Mouse (Mus musculus) megakaryocyte, embryonic 14.5 days (primary cell): ENCODE results near the gene Tagap. TPM values are rescaled to one million over a fixed set of nuclear protein-coding genes. Genes with fewer than 3 reads are reported as not detected.
"Not testable (repeated sequence)": the region's sequence is repeated elsewhere in the genome, so short reads cannot be mapped to it uniquely, and the experiment has no call there.

ENCODE experiments used
- H3K27me3 ChIP-seq: replicated peaks from 2 replicates; pipeline ENCODE3; 2012; ENCODE audit warnings: inconsistent platforms
- H3K36me3 ChIP-seq: replicated peaks from 2 replicates; pipeline ENCODE3; 2012; ENCODE audit warnings: low read length, inconsistent platforms, mixed read lengths
- H3K4me1 ChIP-seq: 2 replicates; pipeline ENCODE4 v1.6.1; 2012; ENCODE audit warnings: inconsistent platforms
- H3K4me3 ChIP-seq: replicated peaks from 2 replicates; pipeline ENCODE3; 2012; ENCODE audit warnings: moderate library complexity, mild to moderate bottlenecking, inconsistent platforms
- H3K9me3 ChIP-seq: 2 replicates; pipeline ENCODE4 v1.6.1; 2012; ENCODE audit warnings: inconsistent platforms
- FLI1 ChIP-seq: IDR thresholded peaks from 2 replicates; pipeline ENCODE4 v1.6.1; 2012; ENCODE audit warnings: low read length, inconsistent platforms, mixed read lengths
- GATA1 ChIP-seq: IDR thresholded peaks from 3 replicates; pipeline ENCODE4 v1.6.1; 2012; ENCODE audit warnings: mixed read lengths, low read length, inconsistent platforms, borderline replicate concordance
- polyA plus RNA-seq: library from polyadenylated mRNA; stranded (reverse); fragments of >175 nt; gene quantifications from 2 replicates; pipeline ENCODE4 v1.2.3, GENCODE M21; 2012; ENCODE audit warnings: low replicate concordance; ENCODE audit not compliant: insufficient read depth

Tagap gene
- polyA plus RNA-seq, 1 experiment = 0.49 TPM

DNA sequence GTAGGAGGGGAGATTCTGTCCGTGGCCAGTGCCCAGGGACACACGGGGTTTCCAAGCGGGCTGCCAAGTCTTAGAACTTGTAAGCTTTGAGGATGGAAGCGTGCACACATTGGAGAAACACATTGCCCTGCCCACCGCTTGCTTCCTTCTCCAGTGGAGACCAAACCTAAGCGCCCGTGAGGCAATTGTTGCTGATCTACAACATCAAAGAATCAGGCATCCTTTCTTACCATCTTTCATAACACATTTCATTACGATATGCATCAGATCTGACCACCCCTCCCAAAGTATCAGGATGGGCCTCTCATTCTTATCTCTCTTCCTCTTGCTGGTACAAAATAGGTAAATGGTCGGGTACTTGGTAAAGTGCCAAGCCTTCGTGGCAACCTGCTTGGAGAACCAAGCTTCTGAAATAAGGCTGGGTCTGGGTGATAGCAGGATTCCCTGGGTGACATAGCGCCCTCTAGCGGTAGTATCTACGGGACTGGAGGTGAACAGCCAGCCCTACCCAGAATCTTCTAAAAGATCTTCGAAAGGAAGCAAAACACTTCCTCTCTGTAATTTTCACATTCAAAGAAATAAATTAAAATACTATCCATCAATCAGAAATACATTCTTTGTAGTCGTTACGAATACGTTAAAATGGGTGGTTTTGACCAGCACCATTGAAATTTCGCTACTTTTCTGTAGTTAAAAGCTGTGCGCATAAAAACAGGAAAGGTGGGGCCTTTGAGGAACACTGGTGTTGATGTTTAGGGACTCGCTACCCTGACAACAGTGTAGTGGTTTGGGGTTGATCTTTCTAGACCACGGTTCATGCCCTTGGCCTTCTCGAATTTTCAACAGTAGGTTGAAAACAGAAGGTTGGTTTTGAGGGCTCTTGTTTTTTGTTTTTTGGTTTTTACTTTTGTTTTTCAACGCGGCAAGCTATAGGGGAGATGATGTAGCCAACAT lies 2.1 kb downstream of the Tagap start:
- Histone ChIP-seq H3K27me3 (no peaks in the 10 kb centered on the region), H3K9me3 (no peaks in the 10 kb centered on the region), H3K4me1 (peaks cover 19% of the 10 kb centered on the region), H3K4me3 (peak overlapping the region; percentile 42), H3K36me3 (no peaks in the 10 kb centered on the region)
- TF ChIP-seq GATA1 = no peak
- TF ChIP-seq FLI1 = no peak

DNA sequence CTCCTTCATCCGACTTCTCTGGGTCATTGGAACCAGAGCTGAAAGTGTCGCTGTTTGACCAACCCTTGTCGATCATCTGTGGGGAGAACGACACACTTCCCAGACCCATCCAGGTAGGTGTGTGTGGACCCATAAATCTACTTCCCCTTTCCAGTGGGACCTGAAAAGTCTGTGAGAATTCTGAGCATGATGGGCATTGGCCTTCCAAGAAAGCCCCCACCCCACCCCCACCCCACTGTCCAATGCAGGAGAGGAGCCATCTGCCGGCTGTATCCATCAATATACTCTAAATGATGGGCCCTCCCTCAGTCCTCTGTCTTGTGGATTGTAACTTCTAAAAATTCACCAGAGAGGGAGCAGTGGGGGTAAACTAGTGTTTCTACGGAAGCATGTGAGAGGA lies 2.9 kb downstream of the Tagap start:
- Histone ChIP-seq H3K4me1 (peaks cover 19% of the 10 kb centered on the region), H3K4me3 (no peak overlapping the region), H3K9me3 (no peaks in the 10 kb centered on the region), H3K36me3 (no peaks in the 10 kb centered on the region), H3K27me3 (no peaks in the 10 kb centered on the region)
- no peak for TF ChIP-seq FLI1
- no peak for TF ChIP-seq GATA1

DNA sequence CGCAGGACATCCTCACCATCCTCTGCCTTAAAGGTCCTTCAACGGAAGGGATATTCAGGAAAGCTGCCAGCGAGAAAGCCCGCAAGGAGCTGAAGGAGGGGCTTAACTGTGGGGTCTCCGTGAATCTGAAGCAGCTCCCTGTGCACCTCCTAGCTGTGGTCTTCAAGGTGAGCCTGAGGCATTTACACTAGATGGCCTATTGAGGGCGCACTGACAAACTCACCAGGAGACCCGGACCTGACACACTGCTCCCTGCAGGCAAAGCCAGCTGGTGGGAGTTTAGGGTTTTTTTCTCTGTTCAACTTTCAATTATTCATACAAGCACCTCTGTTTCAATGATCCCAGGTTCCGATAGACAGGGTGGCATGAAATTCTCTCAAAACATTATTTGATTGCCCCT lies 3.5 kb downstream of the Tagap start:
- Histone ChIP-seq H3K4me1 (peaks cover 19% of the 10 kb centered on the region), H3K36me3 (no peaks in the 10 kb centered on the region), H3K4me3 (no peak overlapping the region), H3K9me3 (no peaks in the 10 kb centered on the region), H3K27me3 (no peaks in the 10 kb centered on the region)
- TF ChIP-seq FLI1 (no peak), GATA1 (no peak)

DNA sequence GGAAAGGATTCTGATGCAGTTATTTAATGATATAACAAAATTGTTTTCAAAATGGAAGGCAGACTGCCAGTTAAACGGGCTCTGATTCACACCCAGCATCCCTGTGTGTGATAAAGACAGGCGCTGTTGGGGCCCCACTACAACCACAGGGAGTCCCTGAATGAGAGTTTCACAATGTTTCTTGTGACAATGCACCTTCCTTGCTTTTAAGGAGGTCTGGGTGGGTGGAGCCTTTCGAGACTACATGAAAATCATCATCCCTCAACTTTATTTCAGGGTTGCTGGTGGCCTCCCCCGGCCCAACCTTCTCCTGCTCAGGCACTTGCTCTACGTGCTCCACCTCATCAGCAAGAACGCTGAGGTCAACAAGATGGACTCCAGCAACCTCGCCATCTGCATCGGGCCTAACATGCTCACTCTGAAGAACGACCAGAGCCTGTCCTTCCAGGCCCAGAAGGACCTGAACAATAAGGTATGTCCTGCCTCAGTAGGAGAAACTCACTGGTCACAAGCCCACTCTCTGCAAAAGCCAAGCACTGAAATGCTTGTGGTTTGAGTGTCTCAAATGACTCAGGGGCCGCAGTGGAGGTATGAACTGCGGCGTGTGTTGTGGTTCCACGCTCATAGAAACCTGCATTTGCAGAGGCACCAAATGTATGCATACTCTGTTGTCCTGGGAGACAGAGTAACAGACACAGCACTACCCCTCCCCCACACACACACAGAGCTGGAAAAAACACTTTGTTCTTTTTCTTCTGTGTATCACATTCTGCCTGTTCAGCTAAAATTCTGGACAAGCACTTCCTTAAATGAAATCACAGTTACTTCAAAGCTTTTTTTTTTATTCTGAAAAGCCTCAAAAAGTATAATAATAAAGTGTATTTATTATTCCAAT lies 5.5 kb downstream of the Tagap start:
- no peaks in the 10 kb centered on the region for H3K36me3 ChIP-seq
- no peak overlapping the region for H3K4me3 ChIP-seq
- H3K4me1 ChIP-seq = peaks cover 11% of the 10 kb centered on the region
- TF ChIP-seq FLI1 (no peak), GATA1 (no peak)
- no peaks in the 10 kb centered on the region for H3K9me3 ChIP-seq
- no peaks in the 10 kb centered on the region for H3K27me3 ChIP-seq

DNA sequence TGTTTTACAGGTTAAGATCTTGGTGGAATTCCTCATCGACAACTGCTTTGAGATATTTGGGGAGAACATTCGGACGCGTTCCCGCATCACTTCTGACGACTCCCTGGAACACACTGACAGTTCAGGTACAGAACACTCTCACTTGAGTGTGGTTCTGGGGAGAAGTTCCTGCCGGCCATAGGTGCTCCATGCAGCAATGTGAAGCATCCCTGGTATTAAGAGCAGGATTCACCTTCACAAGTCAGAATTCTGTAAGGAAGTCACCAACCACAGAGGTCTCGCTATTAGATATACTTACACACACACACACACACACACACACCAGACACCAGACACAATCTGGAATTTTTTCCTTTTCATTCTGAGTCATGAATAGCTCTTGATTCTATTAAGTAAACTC lies 6.3 kb downstream of the Tagap start:
- peaks cover 11% of the 10 kb centered on the region for H3K4me1 ChIP-seq
- not testable (repeated sequence) for H3K36me3 ChIP-seq, H3K9me3 ChIP-seq, H3K4me3 ChIP-seq, H3K27me3 ChIP-seq

DNA sequence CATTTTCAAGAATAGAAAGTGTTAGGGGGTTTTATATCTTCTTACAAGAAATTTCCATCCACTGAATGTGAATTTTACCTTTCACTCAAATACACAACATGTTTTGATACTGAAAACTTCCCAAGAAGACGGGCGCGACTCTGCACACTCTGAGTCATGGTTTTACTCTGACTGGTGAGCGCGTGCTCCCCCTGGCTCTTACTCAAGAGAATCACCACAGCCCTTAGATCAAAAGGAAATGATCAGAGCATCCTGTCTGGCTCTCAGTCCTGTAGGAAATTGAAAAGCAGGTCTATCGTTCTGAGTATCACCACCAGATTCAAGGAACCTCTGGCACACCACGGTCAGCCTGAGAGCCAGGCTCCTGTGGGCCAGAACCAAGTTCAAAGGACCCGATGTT lies 13.8 kb downstream of the Tagap start:
- TF ChIP-seq FLI1 (no peak), GATA1 (no peak)
- no peak overlapping the region for H3K4me3 ChIP-seq
- H3K27me3 ChIP-seq = no peaks in the 10 kb centered on the region

DNA sequence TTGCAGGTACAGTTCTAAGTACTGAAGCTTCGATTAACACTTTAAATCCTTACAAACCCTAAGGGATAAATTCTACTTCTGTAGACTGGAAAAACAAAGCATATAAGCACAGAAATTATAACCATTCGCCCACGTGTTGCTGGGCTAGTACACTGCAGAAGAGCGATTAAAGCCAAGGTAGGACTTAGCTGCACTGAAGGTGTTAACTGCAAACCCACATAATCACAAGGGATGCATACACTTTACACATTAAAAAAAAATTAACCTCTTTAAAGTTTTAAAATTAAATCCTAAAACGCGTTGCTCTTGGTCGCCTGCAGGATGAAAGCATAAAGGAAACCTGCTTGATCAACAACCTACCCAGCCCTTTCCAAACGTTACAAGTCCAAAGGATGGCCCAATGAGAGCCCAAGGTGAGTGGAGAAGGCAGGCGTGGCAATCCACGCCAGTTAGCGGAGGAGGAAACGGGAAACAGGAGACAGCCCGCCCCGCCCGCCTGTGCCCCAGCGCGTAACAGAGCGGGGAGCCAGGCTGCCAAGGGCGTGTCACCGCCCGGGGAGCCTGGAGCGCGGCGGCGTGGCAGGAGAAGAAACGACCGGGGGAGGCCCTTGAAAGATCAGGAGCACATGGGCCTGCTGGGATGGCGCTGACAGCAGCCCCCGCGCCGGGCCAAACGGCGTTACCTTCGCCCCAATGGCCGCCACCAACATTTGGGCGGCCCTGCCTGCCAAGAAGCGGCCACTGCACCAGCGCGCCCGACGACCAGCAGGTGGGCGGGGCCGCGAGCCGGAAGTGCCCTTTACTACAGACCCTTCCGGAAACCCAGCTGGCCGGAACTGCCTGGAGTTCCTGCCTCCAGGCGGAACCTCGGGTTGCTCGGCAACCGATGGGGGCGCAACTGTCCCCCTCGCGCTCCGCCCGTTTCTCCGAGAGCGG lies 19.6 kb downstream of the Tagap start, which contains the start of gene Rsph3a:
TSS of gene Rsph3a (plus strand) at position 498 of the 936 bp plus-strand sequence.
- H3K27me3 ChIP-seq, H3K36me3 ChIP-seq, H3K9me3 ChIP-seq: not testable (repeated sequence)
- H3K4me1 ChIP-seq = peaks cover 15% of the 10 kb centered on the region
- H3K4me3 ChIP-seq = peak within 1 kb of the TSS; percentile 90

More for the DNA sequence above, 13.8 kb downstream of the Tagap start:
- Histone ChIP-seq H3K9me3 (no peaks in the 10 kb centered on the region), H3K36me3 (no peaks in the 10 kb centered on the region), H3K4me1 (peaks cover 18% of the 10 kb centered on the region)

DNA sequence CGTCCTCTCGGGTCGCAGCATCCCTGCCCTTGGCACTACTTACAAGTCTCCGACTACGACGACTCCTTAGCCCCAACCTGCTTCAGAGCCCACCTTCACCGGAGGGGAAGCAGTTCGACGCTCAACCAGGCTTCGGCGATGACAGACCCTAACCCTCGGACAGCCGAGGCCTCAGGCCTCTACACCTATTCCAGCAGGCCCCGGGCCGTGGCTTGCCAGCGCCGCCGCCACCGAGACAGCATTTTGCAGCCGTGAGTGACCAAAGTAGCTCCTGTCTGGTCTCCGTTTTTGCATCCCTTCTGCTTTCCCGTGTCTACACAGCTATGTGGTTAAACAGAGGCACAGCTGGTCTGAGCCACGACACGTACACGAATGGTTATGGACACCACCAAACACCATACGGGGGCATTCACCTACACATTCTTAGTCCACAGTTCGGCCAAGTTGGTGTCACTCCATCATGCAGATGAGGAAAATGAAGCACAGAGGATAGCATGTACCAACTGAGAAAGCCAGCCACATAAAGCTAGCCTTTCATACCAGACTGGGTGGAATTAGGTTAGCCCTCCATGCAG lies 20.3 kb downstream of the Tagap start:
- Histone ChIP-seq H3K4me3 (peak overlapping the region; percentile 90), H3K4me1 (peaks cover 15% of the 10 kb centered on the region)
- H3K36me3 ChIP-seq, H3K27me3 ChIP-seq, H3K9me3 ChIP-seq: not testable (repeated sequence)

DNA sequence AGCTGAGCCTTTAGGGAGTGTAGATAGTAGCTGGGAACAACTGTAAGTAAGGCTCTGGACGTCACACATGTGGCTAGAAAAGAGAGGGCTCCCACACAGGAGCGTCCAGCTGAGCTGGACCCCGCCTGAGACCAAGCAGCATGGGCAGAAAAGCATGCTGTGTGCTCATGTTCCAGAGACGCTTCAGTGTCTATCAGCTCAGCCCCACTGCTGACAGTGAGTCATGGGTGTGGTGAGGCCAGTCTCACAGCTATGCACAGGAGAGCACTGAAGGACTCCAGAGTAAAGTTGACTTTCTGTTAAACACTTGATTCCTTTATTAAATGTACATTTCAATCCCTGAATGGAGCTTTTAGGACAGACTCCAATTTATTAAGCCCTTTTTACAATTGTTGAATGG lies 25.5 kb downstream of the Tagap start:
- H3K36me3 ChIP-seq, H3K27me3 ChIP-seq, H3K4me1 ChIP-seq, H3K4me3 ChIP-seq, H3K9me3 ChIP-seq: not testable (repeated sequence)

DNA sequence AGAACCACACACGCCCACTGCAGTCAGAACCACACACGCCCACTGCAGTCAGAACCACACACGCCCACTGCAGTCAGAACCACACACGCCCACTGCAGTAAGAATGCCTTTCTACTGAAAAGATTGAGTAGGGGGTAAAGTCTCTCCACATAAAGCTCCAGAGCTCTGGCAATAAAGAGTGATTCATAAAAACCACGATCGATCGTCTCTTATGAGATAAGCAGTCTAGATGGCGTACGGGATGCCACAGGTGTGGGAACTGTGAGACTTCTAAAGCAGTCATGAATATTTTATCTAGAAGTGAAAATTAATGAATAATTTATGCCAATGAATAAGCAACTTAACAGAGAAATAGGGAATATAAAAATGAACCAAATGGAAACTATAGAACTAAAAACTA lies 31.4 kb downstream of the Tagap start:
- H3K36me3 ChIP-seq, H3K27me3 ChIP-seq, H3K9me3 ChIP-seq, H3K4me1 ChIP-seq, H3K4me3 ChIP-seq: not testable (repeated sequence)

DNA sequence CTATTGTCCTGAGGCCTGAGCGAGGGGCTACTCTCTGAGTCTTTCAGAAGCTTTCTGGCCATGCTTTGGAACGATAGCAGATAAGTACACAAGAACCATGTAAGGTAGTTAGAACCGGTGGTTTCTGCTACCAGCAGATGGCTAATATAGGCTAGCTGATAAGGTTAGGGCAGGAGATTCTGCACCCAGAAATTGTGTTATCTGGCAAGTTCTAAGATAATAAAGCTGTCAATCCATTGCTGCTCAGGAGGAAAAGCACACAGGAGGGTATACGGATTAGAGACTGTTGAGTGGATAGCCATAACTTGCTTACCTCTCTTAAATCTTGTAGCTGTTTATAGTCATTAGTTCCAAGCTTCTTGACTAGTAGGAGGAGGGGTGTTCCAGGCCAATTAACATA lies 37.5 kb downstream of the Tagap start:
- not testable (repeated sequence) for H3K4me1 ChIP-seq, H3K27me3 ChIP-seq, H3K36me3 ChIP-seq, H3K9me3 ChIP-seq, H3K4me3 ChIP-seq

DNA sequence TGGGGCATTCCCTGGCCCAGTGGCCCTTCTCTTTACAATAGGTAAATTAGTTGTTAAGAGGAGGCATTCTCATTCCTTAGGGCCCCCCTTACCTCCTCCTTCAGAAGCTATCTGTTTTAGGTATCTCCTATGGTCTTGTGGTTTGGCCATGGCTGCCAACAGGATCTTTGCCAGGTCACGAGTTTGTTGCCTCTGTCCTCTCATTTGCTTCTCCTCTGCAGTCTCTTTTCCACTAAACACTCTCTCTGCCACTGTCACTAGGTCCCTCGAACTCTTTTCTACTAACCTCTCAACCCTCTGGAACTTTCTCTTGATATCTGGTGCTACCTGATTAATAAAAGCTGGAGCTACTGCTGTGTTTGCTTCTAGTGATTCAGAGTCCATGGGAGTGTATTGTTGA lies 38.6 kb downstream of the Tagap start:
- not testable (repeated sequence) for H3K9me3 ChIP-seq, H3K36me3 ChIP-seq, H3K4me3 ChIP-seq, H3K4me1 ChIP-seq, H3K27me3 ChIP-seq

DNA sequence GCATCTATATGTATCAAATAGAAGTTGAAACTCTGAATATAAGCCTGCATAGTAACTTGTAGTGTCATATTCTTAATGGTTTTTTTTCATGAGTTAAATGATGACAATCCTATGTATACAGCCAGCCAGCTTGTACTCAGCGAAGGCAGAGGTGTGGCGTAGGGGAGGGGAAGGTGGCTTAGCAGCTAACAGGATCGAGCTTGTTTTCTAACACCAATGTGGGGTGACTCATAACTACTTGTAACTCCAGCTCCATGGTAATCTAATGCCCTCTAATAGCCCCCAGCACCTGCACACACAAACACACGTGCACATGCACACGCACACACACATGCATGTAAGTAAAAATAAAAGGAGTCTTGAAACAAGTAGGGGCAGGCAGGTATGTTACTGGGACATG lies 42.7 kb downstream of the Tagap start:
- H3K27me3 ChIP-seq, H3K4me1 ChIP-seq, H3K36me3 ChIP-seq: not testable (repeated sequence)

More for the DNA sequence above, 42.7 kb downstream of the Tagap start:
- not testable (repeated sequence) for H3K9me3 ChIP-seq, H3K4me3 ChIP-seq
